Mouse (Mus musculus) cortical plate, adult 2 months (tissue): Measurements from ENCODE around the gene Fosb.
A peak's percentile ranks its signal among the peaks of the same experiment; 100 is the strongest.

Experiments
- CTCF ChIP-seq: fragments of 200-500 bp; IDR thresholded peaks from 2 replicates; pipeline ENCODE4 v1.5.1; 2011; ENCODE audit warnings: mild to moderate bottlenecking, control low read depth, low read length; ENCODE audit not compliant: insufficient read depth; ENCODE audit errors: extremely low read depth
- POLR2A ChIP-seq: fragments of 200-500 bp; IDR thresholded peaks from 2 replicates; pipeline ENCODE4 v1.6.1; 2011; ENCODE audit warnings: mild to moderate bottlenecking, low read length, control low read depth; ENCODE audit not compliant: insufficient read depth; ENCODE audit errors: extremely low read depth

DNA sequence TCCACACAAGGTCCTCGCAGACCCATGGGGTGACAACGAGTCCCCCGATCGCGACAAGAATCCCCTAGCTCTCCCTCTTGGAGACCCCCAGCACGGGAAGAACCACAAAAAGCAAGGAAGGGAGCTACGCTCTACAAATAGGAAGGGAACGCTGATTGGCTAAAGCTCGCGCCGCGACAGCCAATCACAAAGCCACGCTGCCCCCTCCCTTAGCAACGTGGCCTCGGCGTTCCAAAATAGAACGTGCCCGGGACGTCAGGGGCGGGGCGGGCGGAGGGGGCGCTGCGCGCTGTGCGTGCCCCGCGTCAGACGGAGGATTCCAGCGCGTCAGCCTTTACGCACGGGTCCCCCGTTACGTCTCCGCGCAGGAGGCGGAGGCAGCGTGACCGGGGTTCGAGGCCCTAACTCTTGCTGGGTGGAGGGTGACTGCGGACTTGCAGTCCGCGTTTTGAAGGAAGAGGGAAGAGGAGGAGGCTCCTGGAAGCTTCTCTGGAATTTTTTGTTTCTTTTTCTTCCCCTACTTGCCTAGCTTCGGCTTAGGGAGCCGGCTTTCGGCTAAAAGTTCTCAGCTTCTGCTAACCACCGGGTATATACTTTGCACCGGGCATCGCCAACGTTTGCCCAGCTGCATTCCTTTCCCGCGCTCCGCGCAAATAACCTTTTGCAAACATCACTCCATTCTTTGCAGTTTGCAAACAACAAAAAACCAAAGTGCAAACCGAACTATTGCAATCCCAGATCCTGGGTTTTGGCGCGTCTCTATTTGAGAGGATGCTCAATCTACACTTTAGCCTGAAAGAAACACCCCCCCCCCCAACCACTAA lies 1.2 kb downstream of the Fosb start:
- TF ChIP-seq CTCF (no peak), POLR2A (peak; percentile 50; the same call in 1 of the 2 replicates)
